22 mouse cellular contexts compared by ENCODE assay signal in the genomic region with DNA sequence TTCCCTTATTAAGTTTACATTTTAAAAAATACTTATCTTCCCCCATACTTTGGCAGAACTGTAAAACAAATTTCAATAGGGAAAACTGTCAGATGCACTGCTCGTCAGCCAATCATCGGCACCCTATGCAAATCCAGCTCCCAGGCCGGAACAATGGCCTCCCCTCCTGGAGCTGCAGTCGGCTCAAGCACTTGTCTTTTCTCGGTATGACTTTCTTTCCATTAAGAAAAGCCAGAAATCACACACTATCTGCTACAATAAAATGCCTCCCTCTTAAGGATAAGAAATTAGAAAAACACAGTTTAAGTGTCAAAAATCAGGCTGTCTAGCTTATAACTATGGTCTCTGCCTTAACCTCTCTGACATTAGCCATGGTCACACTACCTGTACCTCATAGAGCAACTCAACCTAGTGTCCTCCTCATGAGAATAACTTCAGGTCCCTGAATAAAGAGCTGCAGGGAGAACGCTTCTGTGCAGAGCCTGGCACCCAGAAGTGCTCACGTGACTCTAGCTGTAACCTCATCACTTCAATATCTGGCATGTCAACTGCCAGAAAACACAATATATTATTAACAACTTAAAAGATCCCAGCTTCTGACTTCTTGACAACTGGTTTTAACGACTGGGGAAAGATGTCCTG.
"Had no signal": no experiment of that assay in that cellular context is flagged by ENCODE, and none has a peak within 500 bp of the region (broad histone marks: within the 10 kb centered on the region; RNA-seq: fewer than 3 reads in every experiment).

No protein-coding gene starts in this region.

- ATAC-seq: liver, postnatal 0 days; lung, postnatal 0 days had no signal

- H3K9ac ChIP-seq: liver, embryonic 13.5 days; liver, embryonic 15.5 days; liver, postnatal 0 days; lung, embryonic 15.5 days; midbrain, embryonic 12.5 days; neural tube, embryonic 13.5 days; neural tube, embryonic 15.5 days had no signal

- H3K4me2 ChIP-seq: liver, embryonic 13.5 days; liver, embryonic 15.5 days; lung, embryonic 15.5 days; midbrain, embryonic 12.5 days; neural tube, embryonic 13.5 days; neural tube, embryonic 15.5 days had no signal

- DNase-seq: liver, embryonic 13.5 days; liver, postnatal 0 days; lung, adult 2 months; lung, postnatal 14 days; lung, postnatal 36 days; midbrain, embryonic 14.5 days; retina, postnatal 1 day; right cerebral cortex, adult 18-20 months; right cerebral cortex, postnatal 25 days; right cerebral cortex, postnatal 4 days; spleen, adult 18-20 months; thymus, adult 18-20 months; thymus, postnatal 14 days; thymus, postnatal 4 days had no signal

- H3K27me3 ChIP-seq: liver, embryonic 13.5 days; liver, embryonic 15.5 days; lung, embryonic 15.5 days; megakaryocyte, embryonic 14.5 days; midbrain, embryonic 12.5 days; neural tube, embryonic 13.5 days; neural tube, embryonic 15.5 days had no signal

- H3K27ac ChIP-seq: liver, embryonic 13.5 days; liver, embryonic 15.5 days; lung, embryonic 15.5 days; macrophage; midbrain, embryonic 12.5 days; neural tube, embryonic 13.5 days; neural tube, embryonic 15.5 days had no signal

- H3K9me3 ChIP-seq: lung, embryonic 15.5 days; neural tube, embryonic 15.5 days had no signal

- H3K4me3 ChIP-seq: liver, embryonic 13.5 days; liver, embryonic 15.5 days; lung, embryonic 15.5 days; megakaryocyte, embryonic 14.5 days; midbrain, embryonic 12.5 days; neural tube, embryonic 13.5 days; neural tube, embryonic 15.5 days had no signal
